Mouse (Mus musculus): ENCODE measurements around the gene Rgs12.

- TF ChIP-seq TAL1 (IDR thresholded peaks at IDR 0.05; ENCODE audit: low read length) (peak; percentile 70), GATA1 (IDR thresholded peaks at IDR 0.05; ENCODE audit: low read length) (peak; percentile 64)
These were observed 18.9 kb upstream of the Rgs12 start for GRCm38 (mm10) chr5:34930151-34930975.
